Mouse (Mus musculus) right cerebral cortex, adult 2 months (tissue): ENCODE data around the gene Olfr1450.
"Not testable (repeated sequence)": the region's sequence is repeated elsewhere in the genome, so short reads cannot be mapped to it uniquely, and the experiment has no call there.

Source experiments
- DNase-seq, 2 experiments: peaks; one replicate each; pipeline ENCODE4 v3.0.0; 2021 to 2022; ENCODE audit warnings: low spot score in 2 of 2

Olfr1450 gene

GRCm38 (mm10) chr19:12949958-12950357, at the start of gene Olfr1450:
Olfr1450 (plus strand) TSS chr19:12950258.
- no peak for DNase-seq

GRCm38 (mm10) chr19:12903643-12904042, 46.4 kb upstream of the Olfr1450 start, which contains the start of gene Olfr1447:
Olfr1447 (minus strand) TSS chr19:12903743.
- no peak for DNase-seq

GRCm38 (mm10) chr19:12924319-12924718, 25.7 kb upstream of the Olfr1450 start, which contains the start of gene Olfr1448:
Olfr1448 (minus strand) TSS chr19:12924419.
- DNase-seq: no peak

- no peak for DNase-seq
These were observed 19.5 kb upstream of the Olfr1450 start, which contains the start of gene Olfr1449 for GRCm38 (mm10) chr19:12930540-12930939. Olfr1449 (plus strand) TSS chr19:12930840.

GRCm38 (mm10) chr19:12970082-12970481, 20.0 kb downstream of the Olfr1450 start:
- not testable (repeated sequence) for DNase-seq

GRCm38 (mm10) chr19:12992316-12992715, 42.3 kb downstream of the Olfr1450 start:
- DNase-seq: not testable (repeated sequence)

- no peak for DNase-seq
These were observed 44.7 kb downstream of the Olfr1450 start, which contains the start of gene Olfr1451 for GRCm38 (mm10) chr19:12994714-12995113. Olfr1451 (plus strand) TSS chr19:12995014.
